Mouse (Mus musculus): ENCODE measurements at regions not wholly inside any gene's neighbourhood (a gene's known extent, or its start where the extent isn't known, plus 50 kb on each side); places are given as distances from the start of the nearest gene placed in this dataset.

GRCm38 (mm10) chr8:126685365-126685764 lies 91.6 kb upstream of the Irf2bp2 start:
- no peak for TF ChIP-seq TAL1 (IDR thresholded peaks at IDR 0.05; ENCODE audit: low read length)
- no peak for TF ChIP-seq GATA1 (IDR thresholded peaks at IDR 0.05; ENCODE audit: low read length)
